Mouse (Mus musculus): Measurements from ENCODE around the gene Ifna12. TPM values are rescaled to one million over a fixed set of nuclear protein-coding genes. Genes with fewer than 3 reads are reported as not detected.
A peak's percentile ranks its signal among the peaks of the same experiment; 100 is the strongest.

The Ifna12 gene
- total RNA-seq (2021) (not detected), polyA plus RNA-seq (2012; rRNA removed) (not detected in 2 replicates)
- long read RNA-seq: 0 reads

DNA sequence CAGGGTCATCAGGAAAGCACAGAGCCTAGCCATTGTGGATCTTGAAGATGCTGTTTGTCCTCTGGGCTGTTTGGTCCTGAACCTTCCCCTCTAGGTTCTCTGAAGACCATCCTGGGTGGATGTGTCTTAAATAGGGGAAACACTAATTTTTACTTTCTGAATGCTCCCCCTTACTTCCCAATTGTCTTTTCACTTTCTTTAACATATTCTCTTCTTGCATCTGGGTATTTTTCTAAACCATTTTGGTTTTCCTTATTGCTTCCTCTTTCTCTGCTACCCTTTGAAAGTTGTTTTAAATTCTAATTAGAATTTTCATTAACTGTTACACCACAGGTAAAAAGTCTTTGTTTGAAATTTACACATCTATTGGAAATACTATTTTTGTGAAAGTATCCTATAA lies at the start of gene Ifna12:
Gene Ifna12 (minus strand): TSS at position 101 of the 400 bp plus-strand sequence.
- DNase-seq: no peak
- H3K9ac ChIP-seq (ENCODE audit: low read depth, low read length): no peak within 1 kb of the TSS
- no peak within 1 kb of the TSS for H3K27ac ChIP-seq
- no peaks in the 10 kb centered on the region for H3K36me3 ChIP-seq (ENCODE audit: control insufficient read depth, insufficient read depth, low read length)
- no peaks in the 10 kb centered on the region for H3K4me1 ChIP-seq (ENCODE audit: control insufficient read depth, insufficient read depth, low read length)
- H3K27me3 ChIP-seq (ENCODE audit: control insufficient read depth, insufficient read depth, low read length): no peaks in the 10 kb centered on the region
- intact Hi-C loops (cut with DNase I): no loop called here
- no peak for TF ChIP-seq EP300 (IDR thresholded peaks at IDR 0.05; ENCODE audit: insufficient read depth, low read depth, low read length)
- TF ChIP-seq POLR2A (IDR thresholded peaks at IDR 0.05; ENCODE audit: insufficient read depth, low read depth, low read length): no peak
- TF ChIP-seq CTCF (IDR thresholded peaks at IDR 0.05): no peak
- H3K4me3 ChIP-seq: no peak within 1 kb of the TSS
- no peaks in the 10 kb centered on the region for H3K79me2 ChIP-seq (replicated peaks; ENCODE audit: control insufficient read depth, insufficient read depth, low read length)

DNA sequence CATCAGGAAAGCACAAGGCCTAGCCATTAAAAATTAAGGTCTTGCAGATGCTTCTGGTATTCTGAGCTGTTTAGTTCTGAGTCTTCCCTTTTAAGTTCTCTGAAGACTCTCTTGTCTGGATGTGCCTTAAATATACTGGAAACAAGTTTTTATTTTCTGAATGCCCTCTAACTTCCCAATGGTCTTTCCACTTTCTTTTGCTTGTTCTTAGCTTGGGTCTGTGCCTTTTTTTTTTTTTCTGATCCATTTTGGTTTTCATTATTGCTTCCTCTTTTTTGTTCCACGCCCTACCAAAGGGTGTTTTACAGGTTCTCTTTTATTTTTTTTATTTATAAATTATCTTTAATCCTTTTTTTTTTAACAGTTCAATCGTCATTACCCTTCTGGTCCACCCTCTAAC lies 41.2 kb upstream of the Ifna12 start, which contains the start of gene Ifna13:
Gene Ifna13 (minus strand): TSS at position 101 of the 400 bp plus-strand sequence.
- no peak for DNase-seq
- TF ChIP-seq POLR2A (IDR thresholded peaks at IDR 0.05; ENCODE audit: insufficient read depth, low read depth, low read length) (no peak), CTCF (IDR thresholded peaks at IDR 0.05) (no peak), EP300 (IDR thresholded peaks at IDR 0.05; ENCODE audit: insufficient read depth, low read depth, low read length) (no peak)
- H3K27ac ChIP-seq: no peak within 1 kb of the TSS
- WGBS: 56% methylated on average over 2 of the region's 2 CpGs
- H3K36me3 ChIP-seq (ENCODE audit: control insufficient read depth, insufficient read depth, low read length): no peaks in the 10 kb centered on the region
- H3K4me1 ChIP-seq (ENCODE audit: control insufficient read depth, insufficient read depth, low read length): no peaks in the 10 kb centered on the region
- intact Hi-C loops (cut with DNase I): no loop called here
- H3K27me3 ChIP-seq (ENCODE audit: control insufficient read depth, insufficient read depth, low read length): no peaks in the 10 kb centered on the region
- H3K79me2 ChIP-seq (replicated peaks; ENCODE audit: control insufficient read depth, insufficient read depth, low read length): no peaks in the 10 kb centered on the region
- H3K9ac ChIP-seq (ENCODE audit: low read depth, low read length): no peak within 1 kb of the TSS
- H3K4me3 ChIP-seq: no peak within 1 kb of the TSS

DNA sequence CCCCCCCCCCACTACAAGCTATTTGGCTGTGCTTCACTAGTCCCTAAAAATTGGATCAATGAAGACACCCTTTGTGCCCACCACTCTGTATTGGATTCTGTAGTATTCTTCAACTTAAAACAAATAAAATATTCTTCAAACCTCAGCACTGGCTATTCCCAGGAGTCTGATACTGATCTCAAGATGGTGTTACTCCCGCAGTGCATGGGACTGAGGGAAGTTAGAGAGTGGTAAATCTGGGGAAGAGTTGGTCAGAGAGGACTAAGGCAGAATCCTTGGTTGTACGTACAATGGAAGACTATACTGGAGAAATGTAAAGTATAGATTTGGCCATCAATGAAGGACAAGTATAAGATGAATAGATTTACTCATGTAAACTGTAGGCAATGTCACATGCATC lies 39.4 kb upstream of the Ifna12 start:
- no peak overlapping the region for H3K4me3 ChIP-seq
- no peak overlapping the region for H3K9ac ChIP-seq (ENCODE audit: low read depth, low read length)
- intact Hi-C loops (cut with DNase I): no loop called here
- 27% methylated on average over 2 of the region's 2 CpGs for WGBS
- no peaks in the 10 kb centered on the region for H3K36me3 ChIP-seq (ENCODE audit: control insufficient read depth, insufficient read depth, low read length)
- TF ChIP-seq EP300 (IDR thresholded peaks at IDR 0.05; ENCODE audit: insufficient read depth, low read depth, low read length): no peak
- no peak for TF ChIP-seq POLR2A (IDR thresholded peaks at IDR 0.05; ENCODE audit: insufficient read depth, low read depth, low read length)
- no peak for TF ChIP-seq CTCF (IDR thresholded peaks at IDR 0.05)
- no peaks in the 10 kb centered on the region for H3K4me1 ChIP-seq (ENCODE audit: control insufficient read depth, insufficient read depth, low read length)
- DNase-seq: no peak
- no peaks in the 10 kb centered on the region for H3K79me2 ChIP-seq (replicated peaks; ENCODE audit: control insufficient read depth, insufficient read depth, low read length)
- H3K27me3 ChIP-seq (ENCODE audit: control insufficient read depth, insufficient read depth, low read length): no peaks in the 10 kb centered on the region
- no peak overlapping the region for H3K27ac ChIP-seq

DNA sequence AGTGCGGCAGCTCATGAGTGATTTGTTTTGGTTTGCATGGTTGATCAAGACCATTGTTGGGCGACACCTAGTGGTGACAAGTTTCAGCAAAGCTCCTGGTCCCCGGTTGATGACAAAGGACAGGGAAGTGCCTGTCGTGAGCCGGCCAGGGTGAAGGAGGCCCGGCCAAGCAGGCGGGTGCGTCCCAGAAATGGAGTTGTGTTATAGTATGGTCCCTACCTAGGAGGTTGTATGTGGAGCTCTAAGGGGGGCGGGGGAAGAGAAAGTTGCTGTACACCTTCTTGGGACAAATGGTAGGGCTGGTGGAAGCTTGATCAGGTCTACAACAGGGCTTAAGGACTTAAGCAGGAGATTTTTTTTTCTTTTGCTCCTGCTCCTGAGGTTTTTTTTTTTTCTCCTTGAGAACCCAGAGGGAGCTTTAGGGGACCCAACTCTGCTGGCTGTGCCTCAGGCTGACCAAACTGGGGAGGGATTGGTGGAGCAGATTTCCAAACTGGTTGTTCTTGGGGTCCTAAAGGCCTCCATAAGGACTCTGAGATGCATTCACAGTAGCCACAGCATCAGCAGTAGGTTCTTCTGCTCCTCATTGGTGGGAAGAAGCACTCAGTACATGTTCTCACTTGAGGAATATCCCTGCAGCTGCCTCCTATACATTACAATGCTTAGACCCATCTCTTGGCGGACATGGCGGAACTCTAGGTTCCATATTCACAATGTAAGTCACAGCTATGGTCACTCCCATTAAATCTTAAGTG lies 38.1 kb upstream of the Ifna12 start:
- TF ChIP-seq CTCF (IDR thresholded peaks at IDR 0.05) (peak; percentile 89), POLR2A (IDR thresholded peaks at IDR 0.05; ENCODE audit: insufficient read depth, low read depth, low read length) (no peak), EP300 (IDR thresholded peaks at IDR 0.05; ENCODE audit: insufficient read depth, low read depth, low read length) (peak; percentile 83)
- H3K9ac ChIP-seq (ENCODE audit: low read depth, low read length): peak overlapping the region; percentile 72
- peak overlapping the region; percentile 57 for H3K4me3 ChIP-seq
- no peaks in the 10 kb centered on the region for H3K79me2 ChIP-seq (replicated peaks; ENCODE audit: control insufficient read depth, insufficient read depth, low read length)
- peak; percentile 88 to 93 for DNase-seq
- H3K27ac ChIP-seq: no peak overlapping the region
- intact Hi-C loops (cut with DNase I): loop anchor here (2.0 kb wide), 1 partner anchor 90 kb away; no protein-coding TSS in a partner anchor
- WGBS: 8% methylated on average over 11 of the region's 11 CpGs
- no peaks in the 10 kb centered on the region for H3K36me3 ChIP-seq (ENCODE audit: control insufficient read depth, insufficient read depth, low read length)
- H3K4me1 ChIP-seq (ENCODE audit: control insufficient read depth, insufficient read depth, low read length): no peaks in the 10 kb centered on the region
- no peaks in the 10 kb centered on the region for H3K27me3 ChIP-seq (ENCODE audit: control insufficient read depth, insufficient read depth, low read length)

DNA sequence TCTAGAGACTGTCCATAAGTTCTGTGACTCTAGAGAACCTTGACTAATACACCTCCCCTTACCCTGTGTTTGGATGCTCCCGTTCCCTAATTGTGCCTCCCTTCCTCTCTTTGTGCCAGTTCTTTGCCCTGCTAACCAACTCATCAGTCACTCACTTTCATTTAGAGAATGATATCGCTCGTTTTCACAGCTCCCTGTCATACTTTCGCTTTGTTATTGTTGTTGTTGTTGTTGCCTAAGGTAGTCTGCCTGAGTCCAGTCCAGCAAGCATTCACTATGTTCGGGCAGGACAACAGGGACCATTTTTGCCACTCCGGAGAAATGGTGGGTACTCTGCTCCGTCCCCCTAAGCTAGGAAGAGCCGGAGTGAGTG lies 37.5 kb upstream of the Ifna12 start:
- no peak overlapping the region for H3K27ac ChIP-seq
- DNase-seq: no peak
- peak overlapping the region; percentile 57 for H3K4me3 ChIP-seq
- no peaks in the 10 kb centered on the region for H3K36me3 ChIP-seq (ENCODE audit: control insufficient read depth, insufficient read depth, low read length)
- intact Hi-C loops (cut with DNase I): loop anchor here (2.0 kb wide), 1 partner anchor 90 kb away; no protein-coding TSS in a partner anchor
- H3K9ac ChIP-seq (ENCODE audit: low read depth, low read length): peak overlapping the region; percentile 72
- no peaks in the 10 kb centered on the region for H3K4me1 ChIP-seq (ENCODE audit: control insufficient read depth, insufficient read depth, low read length)
- no peaks in the 10 kb centered on the region for H3K79me2 ChIP-seq (replicated peaks; ENCODE audit: control insufficient read depth, insufficient read depth, low read length)
- TF ChIP-seq POLR2A (IDR thresholded peaks at IDR 0.05; ENCODE audit: insufficient read depth, low read depth, low read length): no peak
- TF ChIP-seq CTCF (IDR thresholded peaks at IDR 0.05): no peak
- TF ChIP-seq EP300 (IDR thresholded peaks at IDR 0.05; ENCODE audit: insufficient read depth, low read depth, low read length): no peak
- H3K27me3 ChIP-seq (ENCODE audit: control insufficient read depth, insufficient read depth, low read length): no peaks in the 10 kb centered on the region
- WGBS: 20% methylated on average over 8 of the region's 8 CpGs

DNA sequence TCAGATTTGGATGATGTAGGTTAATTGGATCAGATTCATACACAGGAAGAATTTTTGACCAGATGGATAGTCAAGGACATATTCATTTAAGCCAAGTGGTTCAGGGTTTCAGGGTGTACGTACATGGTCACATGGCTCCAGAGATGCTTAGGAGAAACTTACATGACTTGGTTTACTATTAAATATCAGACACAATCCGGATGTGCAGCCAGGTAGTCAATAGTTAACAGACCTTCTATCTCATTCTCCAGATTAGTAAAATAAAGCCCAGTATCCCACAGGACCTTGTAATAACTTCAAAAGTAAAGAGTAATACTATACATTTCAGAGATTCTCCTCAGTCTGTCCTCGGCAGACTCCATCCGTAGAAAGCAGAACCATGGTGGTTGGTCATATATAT lies 31.1 kb upstream of the Ifna12 start, which contains the start of gene C87499:
Gene C87499 (minus strand): TSS at position 101 of the 400 bp plus-strand sequence.
- Histone ChIP-seq H3K79me2 (replicated peaks; ENCODE audit: control insufficient read depth, insufficient read depth, low read length) (no peaks in the 10 kb centered on the region), H3K4me1 (ENCODE audit: control insufficient read depth, insufficient read depth, low read length) (no peaks in the 10 kb centered on the region), H3K9ac (ENCODE audit: low read depth, low read length) (no peak within 1 kb of the TSS), H3K4me3 (no peak within 1 kb of the TSS), H3K36me3 (ENCODE audit: control insufficient read depth, insufficient read depth, low read length) (no peaks in the 10 kb centered on the region), H3K27me3 (ENCODE audit: control insufficient read depth, insufficient read depth, low read length) (no peaks in the 10 kb centered on the region), H3K27ac (no peak within 1 kb of the TSS)
- WGBS: 83% methylated on average over 4 of the region's 4 CpGs
- intact Hi-C loops (cut with DNase I): no loop called here
- no peak for DNase-seq
- TF ChIP-seq POLR2A (IDR thresholded peaks at IDR 0.05; ENCODE audit: insufficient read depth, low read depth, low read length): no peak
- no peak for TF ChIP-seq CTCF (IDR thresholded peaks at IDR 0.05)
- no peak for TF ChIP-seq EP300 (IDR thresholded peaks at IDR 0.05; ENCODE audit: insufficient read depth, low read depth, low read length)

Measured in heart, adult 2 months (tissue).